Comparison of ENCODE assay signal across 29 mouse cellular contexts in genomic region chr6:89665667-89666066, GRCm38 (mm10). TPM values are rescaled to one million over a fixed set of nuclear protein-coding genes. Genes with fewer than 3 reads are reported as not detected.
A peak's percentile ranks its signal among the peaks of the same experiment; 100 is the strongest.
DNase-seq lines count a peak whose midpoint lies in the region; TF ChIP-seq lines count a peak whose summit lies in the region.
"Had no signal": no experiment of that assay in that cellular context is flagged by ENCODE, and none has a peak within 500 bp of the region (broad histone marks: within the 10 kb centered on the region; RNA-seq: fewer than 3 reads in every experiment).

No protein-coding gene starts in this region.

- no peaks in the 10 kb centered on the region for H3K79me2 ChIP-seq in heart, adult 2 months (replicated peaks; ENCODE audit: control insufficient read depth, insufficient read depth, low read length)

- no peak for TF ChIP-seq EP300 in heart, adult 2 months (IDR thresholded peaks at IDR 0.05; ENCODE audit: insufficient read depth, low read depth, low read length)

- intact Hi-C loops in heart, adult 2 months (cut with DNase I) = no loop called here

- H3K36me3 ChIP-seq in heart, adult 2 months (ENCODE audit: control insufficient read depth, insufficient read depth, low read length) = no peaks in the 10 kb centered on the region

- no peak for TF ChIP-seq POLR2A in heart, adult 2 months (IDR thresholded peaks at IDR 0.05; ENCODE audit: insufficient read depth, low read depth, low read length)

- H3K27me3 ChIP-seq in heart, adult 2 months (ENCODE audit: control insufficient read depth, insufficient read depth, low read length) = no peaks in the 10 kb centered on the region
- H3K27me3 ChIP-seq: forebrain, embryonic 13.5 days; hindbrain, embryonic 12.5 days; hindbrain, embryonic 15.5 days had no signal

- WGBS in heart, adult 2 months = 76% methylated on average over 7 of the region's 7 CpGs

- H3K9ac ChIP-seq in heart, adult 2 months (ENCODE audit: low read depth, low read length) = no peak overlapping the region
- H3K9ac ChIP-seq: forebrain, embryonic 13.5 days; hindbrain, embryonic 12.5 days; hindbrain, embryonic 15.5 days had no signal

- H3K4me1 ChIP-seq in heart, adult 2 months (ENCODE audit: control insufficient read depth, insufficient read depth, low read length) = no peaks in the 10 kb centered on the region; the same call in 1 of the 2 replicates
- H3K4me1 ChIP-seq: forebrain, embryonic 13.5 days; hindbrain, embryonic 12.5 days; hindbrain, embryonic 15.5 days had no signal

- no peak overlapping the region for H3K27ac ChIP-seq in heart, adult 2 months
- H3K27ac ChIP-seq: forebrain, embryonic 10.5 days; forebrain, embryonic 13.5 days; hindbrain, embryonic 12.5 days; hindbrain, embryonic 15.5 days had no signal

- DNase-seq in heart, adult 11 months = peak; percentile 17
- DNase-seq in heart, adult 2 months = no peak
- peak; percentile 1 to 7 for DNase-seq in layer of hippocampus, postnatal 10 days (ENCODE audit: low spot score in 2 of 2)
- DNase-seq in layer of hippocampus, adult 8-10 months (ENCODE audit: low spot score in 2 of 2) = no peak
- DNase-seq in testis, postnatal 10 days (ENCODE audit: low spot score) = peak; percentile 13
- no peak for DNase-seq in testis, postnatal 14 days (ENCODE audit: low spot score)
- DNase-seq: adrenal gland, adult 8-10 months; adrenal gland, postnatal 36 days; cerebellum, adult 18-20 months; cerebellum, adult 9-10 months; cerebellum, postnatal 14 days; gastrocnemius, postnatal 10 days; gastrocnemius, postnatal 36 days; heart, adult 18-20 months had no signal

- no peak for TF ChIP-seq CTCF in heart, adult 2 months (IDR thresholded peaks at IDR 0.05)

- H3K4me3 ChIP-seq in heart, adult 2 months = no peak overlapping the region
- H3K4me3 ChIP-seq: forebrain, embryonic 10.5 days; forebrain, embryonic 13.5 days; hindbrain, embryonic 12.5 days; hindbrain, embryonic 15.5 days had no signal

RNA-seq across cellular contexts. Expression of gene Txnrd3, which starts 21.9 kb away (rescaled TPM):
- total RNA-seq in heart, adult 2 months (2021) = 10 to 100 TPM; 13.5 to 15.3 TPM
- 10.5 and 10.7 TPM in 2 replicates for polyA plus RNA-seq in heart, adult 2 months (2012; rRNA removed)
- total RNA-seq in layer of hippocampus, postnatal 10 days (2021) = 1 to 10 TPM; 8.0 to 8.9 TPM
- total RNA-seq in layer of hippocampus, adult 8-10 months (2022) = 1 to 10 TPM; 2.9 to 6.3 (median 4.1) TPM

RNA-seq across cellular contexts. Expression of gene Vmn1r40, which starts 41.7 kb away (rescaled TPM):
- not detected for total RNA-seq in heart, adult 2 months (2021)
- not detected in 2 replicates for polyA plus RNA-seq in heart, adult 2 months (2012; rRNA removed)
- total RNA-seq in layer of hippocampus, postnatal 10 days (2021) = not detected
- not detected for total RNA-seq in layer of hippocampus, adult 8-10 months (2022)
- total RNA-seq: adrenal gland, adult 8-10 months; adrenal gland, postnatal 36 days; ES-E14; gastrocnemius, adult 18-20 months; gastrocnemius, postnatal 10 days; gastrocnemius, postnatal 36 days; heart, adult 18-20 months; hematopoietic stem cell, adult 5-6 weeks had no signal
- polyA plus RNA-seq: activated CD4-positive, CD25-positive, alpha-beta regulatory T cell, adult 4 months; embryonic facial prominence, embryonic 11.5 days; embryonic facial prominence, embryonic 14.5 days; forebrain, embryonic 10.5 days; forebrain, embryonic 13.5 days; forebrain, embryonic 16.5 days; heart, embryonic 11.5 days; heart, embryonic 14.5 days; heart, postnatal 0 days; hindbrain, embryonic 12.5 days; hindbrain, embryonic 15.5 days; intestine, embryonic 14.5 days had no signal

Comparison
In these comparisons a context has a peak if more than half of its experiments do, and no peak if none do; other contexts are left out.
1. DNase-seq: peak in heart, adult 11 months (single experiment), layer of hippocampus, postnatal 10 days (2 of 2) and testis, postnatal 10 days (single experiment); none in heart, adult 2 months (0 of 2), layer of hippocampus, adult 8-10 months (0 of 2) and testis, postnatal 14 days (single experiment).